Mouse (Mus musculus) myocyte (in vitro differentiated cells): ENCODE measurements around the gene Gfy.

Experiments
- MYOD1 ChIP-seq, 3 experiments: IDR thresholded peaks; one replicate each; pipeline ENCODE4 v1.6.1; 2011; ENCODE audit warnings: control low read depth in 2 of 3, low read depth in 2 of 3, mild to moderate bottlenecking in 2 of 3, moderate library complexity in 1 of 3; ENCODE audit not compliant: insufficient read length in 2 of 3, control insufficient read depth in 1 of 3
- POLR2A ChIP-seq: IDR thresholded peaks from one replicate; pipeline ENCODE4 v1.6.1; 2011; ENCODE audit warnings: low read depth, mild to moderate bottlenecking, control low read depth, moderate library complexity; ENCODE audit not compliant: insufficient read length
- POLR2AphosphoS2 ChIP-seq: IDR thresholded peaks from one replicate; pipeline ENCODE4 v1.6.1; 2011; ENCODE audit warnings: low read depth, control low read depth; ENCODE audit not compliant: insufficient read length
- USF1 ChIP-seq: IDR thresholded peaks from one replicate; pipeline ENCODE4 v1.6.1; 2011; ENCODE audit warnings: low read depth, mild to moderate bottlenecking, control low read depth, moderate library complexity

DNA sequence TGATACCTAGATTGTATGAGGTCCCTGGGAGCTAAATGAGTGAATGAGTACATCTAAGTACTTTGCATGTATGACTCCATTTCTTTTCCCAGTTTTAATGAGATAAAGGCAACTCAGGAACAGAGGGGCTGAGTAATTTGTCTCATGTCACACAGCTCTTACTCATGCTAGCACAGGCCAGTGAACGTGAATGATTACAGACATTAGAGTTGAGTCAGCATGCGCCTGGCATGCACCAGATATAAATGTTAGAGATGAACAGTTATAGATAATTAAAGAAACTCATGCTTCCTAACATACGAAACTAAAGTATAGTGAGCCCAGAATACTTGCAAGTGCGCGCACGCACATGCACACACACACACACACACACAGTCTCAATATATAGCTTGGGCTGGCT lies 10.8 kb upstream of the Gfy start:
- TF ChIP-seq POLR2AphosphoS2 (no peak), POLR2A (no peak), USF1 (no peak), MYOD1 (IDR thresholded peaks at IDR 0.05; ENCODE audit: control insufficient read depth in 1 of 3, insufficient read length in 2 of 3, low read depth in 2 of 3) (no peak)
